Mouse (Mus musculus): Measurements from ENCODE around the gene Sdha.

DNA sequence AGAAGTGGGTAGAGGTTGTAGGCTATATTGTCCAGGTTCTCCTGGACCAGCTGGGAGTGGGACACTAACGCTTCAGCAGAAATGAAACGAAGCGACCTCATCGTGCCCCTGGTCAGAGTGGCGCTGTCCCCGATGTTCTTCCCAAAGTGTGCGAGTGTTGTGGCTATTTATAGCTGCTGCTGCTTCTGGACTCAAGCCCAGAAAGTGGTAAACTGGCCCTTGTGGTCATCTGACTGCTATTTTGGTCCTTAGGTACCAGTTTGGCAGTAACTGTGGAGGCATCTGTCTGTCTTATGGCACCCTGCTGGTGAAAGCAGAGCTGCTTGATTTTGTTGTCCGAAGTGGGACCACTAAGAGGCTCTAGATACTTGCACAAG lies 13.8 kb upstream of the Sdha start, which contains the start of gene Lrrc14b:
- no peak for TF ChIP-seq SIN3A (IDR thresholded peaks at IDR 0.05; ENCODE audit: low read length)
- TF ChIP-seq CTCF (conservative IDR thresholded peaks at IDR 0.05 in 1 of 2, IDR thresholded peaks at IDR 0.05 in 1 of 2; ENCODE audit: low read depth in 2 of 2, low read length in 2 of 2) = no peak
- TF ChIP-seq MXI1 (IDR thresholded peaks at IDR 0.05; ENCODE audit: low read depth, low read length) = no peak
- TF ChIP-seq POLR2A (IDR thresholded peaks at IDR 0.05; ENCODE audit: low read depth, low read length) = no peak
- TF ChIP-seq ZKSCAN1 (IDR thresholded peaks at IDR 0.05; ENCODE audit: borderline replicate concordance, low read depth, low read length) = no peak
- TF ChIP-seq MAFK (IDR thresholded peaks at IDR 0.05; ENCODE audit: insufficient replicate concordance, low read length) = no peak
- no peak for TF ChIP-seq EP300 (IDR thresholded peaks at IDR 0.05; ENCODE audit: low read length)
- no peak for TF ChIP-seq POLR2AphosphoS2 (IDR thresholded peaks at IDR 0.05; ENCODE audit: low read depth, low read length)
- no peak for TF ChIP-seq MEF2A (IDR thresholded peaks at IDR 0.05; ENCODE audit: borderline replicate concordance, low read depth, low read length)

Measured in CH12.LX (cell line).